Mouse (Mus musculus) stomach, embryonic 14.5 days (tissue): ENCODE measurements at regions not wholly inside any gene's neighbourhood (a gene's known extent, or its start where the extent isn't known, plus 50 kb on each side); places are given as distances from the start of the nearest gene placed in this dataset.

Source experiments
- ATAC-seq: fragments of 200-750 bp; cut with Nextera tagmentation; 2 replicates; pipeline ENCODE4 v1.8.0; 2017; ENCODE audit warnings: low read depth, moderate TSS enrichment; ENCODE audit not compliant: insufficient number of reproducible peaks, insufficient read depth, low FRiP score
- H3K27ac ChIP-seq: fragments of 300-500 bp; sonication (generic); 2 replicates; pipeline ENCODE4 v1.5.1; 2014; ENCODE audit warnings: mild to moderate bottlenecking, low read length, moderate library complexity, mixed read lengths
- H3K27me3 ChIP-seq: fragments of 300-500 bp; sonication (generic); 2 replicates; pipeline ENCODE4 v1.6.1; 2014; ENCODE audit warnings: low read length, control low read depth, mixed read lengths; ENCODE audit not compliant: control insufficient read depth, insufficient read depth
- H3K36me3 ChIP-seq: fragments of 300-500 bp; sonication (generic); 2 replicates; pipeline ENCODE4 v1.6.1; 2014; ENCODE audit warnings: mild to moderate bottlenecking, control low read depth, low read length, moderate library complexity, mixed read lengths; ENCODE audit not compliant: control insufficient read depth, insufficient read depth
- H3K4me1 ChIP-seq: fragments of 300-500 bp; sonication (generic); 2 replicates; pipeline ENCODE4 v1.6.1; 2014; ENCODE audit warnings: low read length, control low read depth, mixed read lengths; ENCODE audit not compliant: control insufficient read depth, insufficient read depth
- H3K4me2 ChIP-seq: fragments of 300-500 bp; sonication (generic); replicated peaks from 2 replicates; pipeline ENCODE4 v1.6.1; 2014; ENCODE audit warnings: low read depth, low read length, control low read depth
- H3K4me3 ChIP-seq: fragments of 300-500 bp; sonication (generic); 2 replicates; pipeline ENCODE4 v1.5.1; 2014; ENCODE audit warnings: low read depth, low read length, control low read depth
- H3K9ac ChIP-seq: fragments of 300-500 bp; sonication (generic); replicated peaks from 2 replicates; pipeline ENCODE4 v1.6.1; 2014; ENCODE audit warnings: low read depth, mild to moderate bottlenecking, control low read depth, low read length, moderate library complexity, mixed read lengths
- H3K9me3 ChIP-seq: fragments of 300-500 bp; sonication (generic); 2 replicates; pipeline ENCODE4 v1.6.1; 2016; ENCODE audit warnings: low read depth, low read length, control low read depth; ENCODE audit not compliant: control insufficient read depth
- WGBS: fragments of 180-500 bp; shearing (Covaris S2); extraction: QIAGEN DNeasy Blood & Tissue Kit; methylation state at CpG from one replicate; pipeline ENCODE4 v1.1.7; 2014; 5-methylcytosine and 5-hydroxymethylcytosine counted together

DNA sequence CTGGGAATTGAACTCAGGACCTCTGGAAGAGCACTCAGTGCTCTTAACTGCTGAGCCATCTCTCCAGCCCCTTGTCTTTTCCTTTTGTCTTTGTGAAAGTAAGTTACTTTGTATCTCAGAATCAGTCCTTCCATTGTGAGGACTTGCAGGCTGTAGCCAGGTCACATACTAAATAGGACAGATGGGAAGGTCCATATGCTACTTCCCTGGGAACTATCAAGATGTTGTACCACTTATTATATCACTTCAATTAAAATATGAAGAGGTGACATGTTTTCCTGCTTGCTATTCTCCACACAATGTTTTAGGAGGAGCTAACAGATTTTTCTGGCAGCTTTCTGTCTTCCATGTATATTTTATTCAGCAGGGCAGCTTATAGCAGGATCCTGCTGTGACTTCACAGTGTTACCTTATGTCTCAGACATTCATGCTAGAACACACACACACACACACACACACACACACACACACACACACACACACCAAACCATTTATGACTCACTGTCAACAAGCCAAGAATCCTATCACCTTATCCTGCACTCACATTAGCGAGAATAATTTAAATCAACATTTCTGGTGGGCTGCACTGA is 179.6 kb upstream of the Fermt1 start:
- H3K27ac ChIP-seq = no peak overlapping the region
- H3K4me1 ChIP-seq = no peaks in the 10 kb centered on the region
- no peak overlapping the region for H3K9ac ChIP-seq
- no peak overlapping the region for H3K4me3 ChIP-seq
- no peaks in the 10 kb centered on the region for H3K27me3 ChIP-seq
- ATAC-seq = no peak
- H3K4me2 ChIP-seq = no peak overlapping the region
- 79% methylated on average over 1 of the region's 1 CpGs for WGBS
- H3K9me3 ChIP-seq = no peaks in the 10 kb centered on the region
- no peaks in the 10 kb centered on the region for H3K36me3 ChIP-seq

DNA sequence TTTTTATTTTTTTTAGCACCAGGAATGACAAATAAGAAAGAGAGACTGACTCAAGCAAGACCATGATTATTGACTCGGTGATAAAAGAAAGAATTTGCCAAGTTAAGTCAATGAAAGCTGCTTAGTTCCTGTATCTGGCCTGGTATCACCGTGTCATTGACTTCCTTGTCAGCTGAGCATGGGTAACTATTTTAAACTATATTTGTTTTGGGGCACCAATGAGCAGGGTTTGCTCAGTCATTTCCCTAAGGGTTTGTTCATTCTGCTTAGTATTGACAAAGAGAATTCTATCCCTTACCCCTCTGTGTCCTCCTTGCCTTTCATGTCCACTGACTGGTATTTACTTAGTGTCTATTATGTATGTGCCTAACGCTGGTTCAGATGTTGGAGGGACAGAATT is 189.2 kb upstream of the Fermt1 start:
- ATAC-seq = no peak

DNA sequence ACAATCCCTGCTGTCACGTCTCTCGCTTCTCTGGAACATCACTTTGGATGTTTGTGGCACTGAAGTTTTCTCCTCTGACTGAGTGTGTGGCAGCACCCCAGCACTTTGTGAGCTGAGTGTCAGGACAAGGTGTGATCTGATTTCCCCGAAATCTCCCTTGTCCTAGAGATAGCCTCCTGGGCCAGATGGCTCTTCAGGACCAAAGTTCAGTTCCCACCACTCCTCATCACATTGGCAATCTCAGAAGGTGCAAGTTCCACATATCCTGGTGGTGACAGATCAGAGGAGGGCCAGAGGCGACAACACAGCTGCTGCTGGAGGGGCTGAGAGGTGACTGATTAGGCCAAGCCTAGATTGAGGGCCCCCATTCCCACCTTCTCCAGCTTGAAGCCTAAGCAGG is 193.2 kb upstream of the Fermt1 start:
- Histone ChIP-seq H3K36me3 (no peaks in the 10 kb centered on the region), H3K4me3 (no peak overlapping the region), H3K4me1 (peaks cover 3% of the 10 kb centered on the region; the same call in 1 of the 2 replicates), H3K9me3 (no peaks in the 10 kb centered on the region), H3K9ac (no peak overlapping the region), H3K27ac (no peak overlapping the region), H3K4me2 (no peak overlapping the region), H3K27me3 (no peaks in the 10 kb centered on the region)
- ATAC-seq = no peak
- 66% methylated on average over 4 of the region's 4 CpGs for WGBS

More for the DNA sequence above, 189.2 kb upstream of the Fermt1 start:
- Histone ChIP-seq H3K36me3 (no peaks in the 10 kb centered on the region), H3K9me3 (no peaks in the 10 kb centered on the region), H3K9ac (no peak overlapping the region), H3K4me3 (no peak overlapping the region), H3K27ac (no peak overlapping the region), H3K27me3 (no peaks in the 10 kb centered on the region), H3K4me1 (peaks cover 3% of the 10 kb centered on the region; the same call in 1 of the 2 replicates), H3K4me2 (no peak overlapping the region)
- WGBS = 41% methylated on average over 3 of the region's 3 CpGs

DNA sequence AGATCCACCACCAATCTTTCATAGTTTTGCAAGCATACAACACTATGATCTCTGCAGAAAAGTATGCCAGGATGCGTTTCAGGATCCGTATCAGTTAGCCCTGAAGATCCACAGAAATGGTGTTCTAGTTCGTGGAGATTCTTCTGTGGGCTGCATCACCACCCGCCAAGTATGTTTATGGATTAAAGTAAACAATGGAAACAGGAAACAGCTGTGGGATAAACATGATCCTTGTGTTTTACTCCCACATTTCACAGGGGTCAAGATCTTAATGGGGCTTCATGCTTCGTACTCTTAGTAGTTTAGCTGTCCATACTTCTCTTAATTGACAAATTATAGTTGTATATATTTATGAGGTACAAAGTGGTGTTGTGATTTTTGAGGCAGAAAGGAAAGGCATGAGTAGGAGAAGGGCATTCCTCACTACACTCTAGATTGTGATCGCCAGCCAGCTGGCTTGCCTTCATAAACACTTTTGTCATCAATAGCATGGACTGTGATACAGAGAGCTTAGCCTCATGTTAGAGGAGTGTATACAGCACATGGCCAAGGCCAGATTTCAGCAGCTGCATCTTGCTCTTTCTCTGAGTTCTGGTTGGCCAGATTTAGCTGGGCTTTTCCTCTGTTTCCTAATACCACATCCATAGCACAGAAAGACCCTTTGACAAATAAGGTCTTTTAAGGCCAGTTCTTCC is 195.8 kb upstream of the Fermt1 start:
- peak; percentile 79; the same call in 1 of the 2 replicates for ATAC-seq
- H3K4me2 ChIP-seq = no peak overlapping the region
- H3K27me3 ChIP-seq = no peaks in the 10 kb centered on the region
- peaks cover 2% of the 10 kb centered on the region; the same call in 1 of the 2 replicates for H3K4me1 ChIP-seq
- H3K4me3 ChIP-seq = no peak overlapping the region
- H3K9me3 ChIP-seq = no peaks in the 10 kb centered on the region
- 46% methylated on average over 6 of the region's 6 CpGs for WGBS
- no peaks in the 10 kb centered on the region for H3K36me3 ChIP-seq
- H3K9ac ChIP-seq = no peak overlapping the region
- H3K27ac ChIP-seq = peak overlapping the region; percentile 73; the same call in 1 of the 2 replicates

GRCm38 (mm10) chr2:133152461-133152860 is 206.8 kb upstream of the Fermt1 start:
- H3K27me3 ChIP-seq = no peaks in the 10 kb centered on the region
- H3K4me1 ChIP-seq = no peaks in the 10 kb centered on the region
- H3K36me3 ChIP-seq = no peaks in the 10 kb centered on the region
- no peaks in the 10 kb centered on the region for H3K9me3 ChIP-seq
- no peak overlapping the region for H3K27ac ChIP-seq
- no peak for ATAC-seq
- no peak overlapping the region for H3K9ac ChIP-seq
- WGBS = 79% methylated on average over 1 of the region's 1 CpGs
- H3K4me2 ChIP-seq = no peak overlapping the region
- no peak overlapping the region for H3K4me3 ChIP-seq

DNA sequence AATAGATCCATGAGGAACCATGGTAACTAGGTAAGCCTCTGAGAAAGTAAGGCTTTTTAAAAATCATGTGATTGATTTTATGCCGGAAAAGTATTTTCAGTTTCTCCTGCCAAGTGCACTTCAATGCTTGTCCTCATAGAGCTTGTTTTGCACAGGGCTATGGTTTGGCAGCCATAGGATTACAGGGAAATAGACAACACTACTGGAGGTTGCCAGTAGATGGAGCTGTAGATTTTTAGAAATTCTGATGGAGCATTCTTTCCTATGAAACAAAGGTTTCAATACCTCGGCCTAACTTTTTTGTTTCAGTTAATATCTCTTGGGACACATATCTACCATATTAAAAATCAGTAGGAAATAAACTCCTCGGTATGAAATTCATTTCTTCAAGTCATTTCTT is 210.8 kb upstream of the Fermt1 start:
- no peaks in the 10 kb centered on the region for H3K4me1 ChIP-seq
- no peak for ATAC-seq
- no peaks in the 10 kb centered on the region for H3K36me3 ChIP-seq
- H3K4me3 ChIP-seq = no peak overlapping the region
- H3K27me3 ChIP-seq = no peaks in the 10 kb centered on the region
- WGBS = 51% methylated on average over 3 of the region's 3 CpGs
- H3K4me2 ChIP-seq = no peak overlapping the region
- H3K27ac ChIP-seq = no peak overlapping the region
- no peaks in the 10 kb centered on the region for H3K9me3 ChIP-seq
- H3K9ac ChIP-seq = no peak overlapping the region

GRCm38 (mm10) chr2:133158206-133158605 is 212.5 kb upstream of the Fermt1 start:
- no peaks in the 10 kb centered on the region for H3K9me3 ChIP-seq
- H3K27me3 ChIP-seq = no peaks in the 10 kb centered on the region
- H3K4me1 ChIP-seq = no peaks in the 10 kb centered on the region
- no peak overlapping the region for H3K4me3 ChIP-seq
- H3K36me3 ChIP-seq = no peaks in the 10 kb centered on the region
- no peak overlapping the region for H3K9ac ChIP-seq
- ATAC-seq = no peak
- H3K4me2 ChIP-seq = no peak overlapping the region
- H3K27ac ChIP-seq = no peak overlapping the region
- 51% methylated on average over 8 of the region's 8 CpGs for WGBS

GRCm38 (mm10) chr2:133159398-133159797 is 213.7 kb upstream of the Fermt1 start:
- no peak for ATAC-seq
- Histone ChIP-seq H3K9ac (no peak overlapping the region), H3K4me2 (no peak overlapping the region), H3K27ac (no peak overlapping the region), H3K4me1 (no peaks in the 10 kb centered on the region), H3K36me3 (no peaks in the 10 kb centered on the region), H3K9me3 (no peaks in the 10 kb centered on the region), H3K4me3 (no peak overlapping the region), H3K27me3 (no peaks in the 10 kb centered on the region)
- 24% methylated on average over 2 of the region's 2 CpGs for WGBS
